Mouse (Mus musculus) spleen, adult 12 weeks (tissue): ENCODE measurements around the gene Vta1.
A peak's percentile ranks its signal among the peaks of the same experiment; 100 is the strongest.

Experiments used
- DNase-seq: peaks from one replicate; pipeline ENCODE4 v3.0.0; 2022; ENCODE audit warnings: low spot score

Gene Vta1

GRCm38 (mm10) chr10:14705072-14706066 lies at the start of gene Vta1, which contains the start of gene Nmbr:
Gene Vta1, minus strand, starts transcription at chr10:14705560.
Gene Nmbr, plus strand, starts transcription at chr10:14705591.
- peak; percentile 90 for DNase-seq

GRCm38 (mm10) chr10:14734285-14734684 lies 28.9 kb upstream of the Vta1 start:
- DNase-seq: no peak

DNA sequence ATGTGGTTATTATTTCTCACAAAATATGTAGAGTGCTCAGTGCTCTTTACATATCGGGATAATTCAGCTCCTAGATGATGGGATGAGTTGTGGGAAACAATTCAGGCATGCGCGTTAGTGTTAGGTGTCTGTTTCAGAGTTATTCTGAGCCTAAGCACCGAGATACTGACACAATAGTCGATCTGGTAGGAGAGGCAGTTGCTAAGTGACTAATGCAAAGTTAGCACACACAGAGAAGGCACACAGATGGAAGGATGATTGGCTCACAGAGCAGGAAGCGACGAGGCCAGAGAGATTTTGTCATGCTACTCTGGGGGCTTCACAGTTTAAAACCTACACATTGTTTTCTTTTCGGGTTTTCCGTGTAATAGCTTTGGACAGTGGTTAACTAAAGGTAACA lies 20.3 kb upstream of the Vta1 start:
- DNase-seq: no peak

DNA sequence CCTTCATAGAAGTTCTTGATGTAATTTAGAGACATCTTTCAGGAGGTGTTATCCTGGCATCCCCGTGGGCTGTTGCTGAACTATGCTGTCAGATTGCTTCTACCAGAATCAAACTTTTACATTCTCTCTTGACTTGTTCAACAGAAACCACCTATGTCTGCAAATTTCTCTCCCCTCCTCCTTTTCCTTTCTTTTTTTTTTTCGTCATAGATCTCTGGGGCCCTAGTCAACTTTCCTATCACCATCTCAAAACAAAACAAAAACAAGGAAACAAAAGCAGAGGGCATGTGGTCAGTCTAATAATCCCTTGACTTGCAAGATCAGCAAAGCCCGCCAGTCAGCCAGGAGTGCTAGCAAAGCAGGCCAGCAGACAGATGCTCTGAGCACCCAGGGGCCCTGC lies 12.8 kb upstream of the Vta1 start, which contains the start of gene Gje1:
Gje1 (minus strand) TSS at position 101 of the 400 bp plus-strand sequence.
- no peak for DNase-seq

- no peak for DNase-seq
Measured at GRCm38 (mm10) chr10:14703830-14704420, 1.4 kb downstream of the Vta1 start.

DNA sequence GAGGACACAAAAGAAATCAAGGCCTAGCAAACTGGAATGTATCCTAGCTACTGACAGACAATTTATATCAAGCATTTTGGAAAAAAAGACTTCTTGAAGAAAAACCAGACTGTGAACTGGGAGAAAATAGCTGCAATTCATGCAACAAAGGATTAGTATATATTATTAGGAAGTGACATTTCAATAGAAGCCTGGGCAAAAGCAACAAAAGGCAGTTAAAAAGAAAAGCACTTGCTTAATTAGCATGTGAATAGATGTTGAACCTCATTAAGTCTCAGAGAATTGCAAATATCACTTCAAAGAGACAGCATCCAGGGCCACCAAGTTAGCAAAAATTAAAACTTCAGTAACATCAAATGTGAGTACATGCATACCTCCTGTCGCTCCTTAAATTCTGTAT lies 2.1 kb downstream of the Vta1 start:
- no peak for DNase-seq

GRCm38 (mm10) chr10:14690349-14690748 lies 15.0 kb downstream of the Vta1 start:
- DNase-seq: no peak

DNA sequence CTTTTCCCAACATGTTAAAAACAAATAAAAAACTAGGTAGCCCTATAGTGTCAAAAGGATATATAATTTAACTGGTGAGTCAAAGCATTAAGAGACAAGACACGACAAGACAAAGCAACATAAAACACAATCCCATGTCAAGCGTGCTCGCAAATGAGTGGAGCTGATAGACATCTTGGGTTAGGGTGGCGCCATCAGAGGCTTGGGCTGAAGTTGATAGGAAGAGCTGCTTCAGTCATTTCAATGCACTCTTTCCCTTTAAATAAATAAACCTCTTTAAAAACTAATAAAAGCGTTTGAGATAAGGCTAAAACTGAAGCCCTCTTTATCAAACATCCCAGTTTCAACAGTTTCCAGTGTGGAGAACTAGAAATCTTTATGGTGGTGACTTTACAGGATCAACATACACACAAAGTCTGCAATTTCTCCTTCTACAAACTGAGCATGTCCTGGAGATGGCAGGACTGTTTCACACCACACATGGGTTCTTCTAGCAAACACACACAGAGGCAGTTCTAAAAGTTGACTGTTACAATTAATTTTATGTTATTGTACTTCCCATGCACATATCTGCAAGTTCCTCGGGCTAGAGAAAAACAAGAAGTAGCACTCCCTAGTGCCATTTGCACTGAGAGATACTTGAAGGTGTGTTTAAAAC lies 16.4 kb downstream of the Vta1 start:
- DNase-seq: no peak

- no peak for DNase-seq
Measured at GRCm38 (mm10) chr10:14685663-14686062, 19.7 kb downstream of the Vta1 start.

GRCm38 (mm10) chr10:14666147-14666546 lies 39.2 kb downstream of the Vta1 start:
- DNase-seq: no peak

GRCm38 (mm10) chr10:14660875-14661274 lies 44.5 kb downstream of the Vta1 start:
- no peak for DNase-seq

DNA sequence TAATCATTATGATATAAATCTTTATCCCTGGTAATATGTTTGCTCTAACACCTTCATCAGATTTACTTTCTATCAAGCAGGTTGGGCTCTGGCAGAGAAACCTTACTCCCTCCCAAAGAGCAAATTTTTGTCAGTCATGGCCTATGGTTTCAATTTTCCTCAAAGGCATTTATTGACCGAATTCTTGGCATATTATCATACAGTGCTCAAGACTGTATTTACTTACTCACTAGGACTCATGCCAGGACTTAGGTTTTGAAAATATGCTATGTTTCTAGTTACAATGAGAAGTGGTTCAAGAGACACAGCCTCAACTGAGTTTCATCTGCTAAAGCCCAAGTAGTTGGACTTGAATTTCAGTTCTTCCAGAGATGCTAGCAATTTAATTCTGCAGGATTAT lies 65.7 kb downstream of the Vta1 start:
- no peak for DNase-seq

DNA sequence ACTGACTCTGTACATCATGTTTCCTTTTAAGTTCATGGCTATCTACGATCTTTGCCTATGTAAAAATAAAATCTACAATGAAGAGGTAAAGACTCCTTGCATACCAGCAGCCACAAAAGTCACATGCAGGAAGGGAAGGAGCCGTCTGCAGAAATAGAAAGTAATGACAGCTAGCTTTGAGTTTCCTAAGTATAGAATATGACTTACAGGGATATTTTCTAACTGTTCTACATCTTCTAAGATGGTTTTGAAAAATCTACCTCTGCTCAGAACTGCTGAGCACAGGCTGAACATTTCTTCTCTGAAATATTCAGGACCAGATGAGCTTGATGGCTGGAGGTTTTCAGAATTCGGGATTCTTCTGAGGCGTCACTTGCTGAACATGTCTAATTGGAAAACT lies 66.3 kb downstream of the Vta1 start:
- no peak for DNase-seq

GRCm38 (mm10) chr10:14625706-14626105 lies 79.7 kb downstream of the Vta1 start:
- DNase-seq: no peak

DNA sequence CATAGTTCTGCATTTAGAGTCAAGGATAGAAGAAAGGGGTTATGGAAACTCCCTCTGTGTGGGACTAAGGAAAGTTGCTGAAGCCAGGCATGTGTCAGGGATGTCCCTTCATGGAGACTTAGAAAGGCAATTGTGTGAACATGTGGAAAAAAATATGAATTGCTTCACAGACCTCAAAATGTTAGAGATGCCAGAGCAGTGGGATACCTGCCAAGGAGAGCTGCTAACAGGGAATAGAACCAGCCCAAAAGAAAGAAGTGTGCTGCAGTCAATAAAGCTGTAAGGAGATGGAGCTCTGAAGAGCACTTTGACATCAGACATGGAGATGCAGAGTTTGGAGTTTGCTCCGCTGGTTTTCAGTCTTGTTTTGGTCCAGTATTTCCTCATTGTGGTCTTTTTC lies 86.2 kb downstream of the Vta1 start:
- no peak for DNase-seq

- no peak for DNase-seq
Measured at GRCm38 (mm10) chr10:14618301-14618700, 87.1 kb downstream of the Vta1 start.

DNA sequence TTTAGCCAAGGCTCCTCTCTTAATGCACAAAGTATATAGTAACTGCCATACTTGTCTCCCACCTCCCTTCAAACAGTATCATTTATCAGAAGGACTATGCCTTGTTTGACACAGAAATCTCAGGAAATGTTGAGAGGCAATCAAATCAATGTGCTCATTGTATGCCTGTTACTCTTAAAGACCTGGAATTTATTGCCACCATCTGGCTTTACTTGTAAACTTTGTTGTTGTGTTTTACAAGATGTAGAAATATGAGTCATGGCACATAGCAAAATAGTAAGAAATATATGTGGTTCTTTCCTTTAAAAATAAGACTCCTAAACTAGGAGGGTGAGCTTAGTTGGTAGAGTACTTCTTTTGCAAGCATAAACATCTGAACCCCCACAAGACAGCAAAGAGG lies 89.9 kb downstream of the Vta1 start:
- DNase-seq: no peak

GRCm38 (mm10) chr10:14607597-14607996 lies 97.8 kb downstream of the Vta1 start:
- no peak for DNase-seq
